Mouse (Mus musculus): Measurements from ENCODE around the gene Tmem214. TPM values are rescaled to one million over a fixed set of nuclear protein-coding genes. Genes with fewer than 3 reads are reported as not detected.
A peak's percentile ranks its signal among the peaks of the same experiment; 100 is the strongest.

Gene Tmem214
- polyA plus RNA-seq, 1 experiment, result 56.3 TPM

GRCm38 (mm10) chr5:30868981-30869380 lies 1.2 kb downstream of the Tmem214 start:
- H3K4me3 ChIP-seq (ENCODE audit: low read depth, low read length), result peak overlapping the region; percentile 34
- no peaks in the 10 kb centered on the region for H3K9me3 ChIP-seq (replicated peaks; ENCODE audit: control insufficient read depth, insufficient read depth, low read length, poor library complexity, severe bottlenecking)
- peaks cover 6% of the 10 kb centered on the region for H3K4me1 ChIP-seq (ENCODE audit: control insufficient read depth, insufficient read depth, low read length)
- no peak for TF ChIP-seq POLR2A (IDR thresholded peaks at IDR 0.05; ENCODE audit: insufficient read depth, low read length)
- TF ChIP-seq CTCF (IDR thresholded peaks at IDR 0.05; ENCODE audit: low read depth, low read length), result no peak
- no peak for TF ChIP-seq EP300 (IDR thresholded peaks at IDR 0.05; ENCODE audit: insufficient read depth, low read depth, low read length)
- peaks cover 20% of the 10 kb centered on the region for H3K36me3 ChIP-seq (ENCODE audit: control insufficient read depth, insufficient read depth, low read length, poor library complexity, severe bottlenecking)
- 0 out of 2 replicates have a peak overlapping the region, but pooled peaks have one; percentile 7 for H3K27ac ChIP-seq (ENCODE audit: insufficient read depth, low read length)
- H3K9ac ChIP-seq (ENCODE audit: low read depth, poor library complexity, severe bottlenecking), result peak overlapping the region; percentile 32
- no peaks in the 10 kb centered on the region for H3K27me3 ChIP-seq (ENCODE audit: control insufficient read depth, insufficient read depth, low read length, poor library complexity, severe bottlenecking)

GRCm38 (mm10) chr5:30869405-30870130 lies 1.8 kb downstream of the Tmem214 start:
- no peaks in the 10 kb centered on the region for H3K27me3 ChIP-seq (ENCODE audit: control insufficient read depth, insufficient read depth, low read length, poor library complexity, severe bottlenecking)

GRCm38 (mm10) chr5:30870131-30870406 lies 2.3 kb downstream of the Tmem214 start:
- H3K4me3 ChIP-seq (ENCODE audit: low read depth, low read length), result peak overlapping the region; percentile 90
- peak overlapping the region; percentile 84 for H3K9ac ChIP-seq (ENCODE audit: low read depth, poor library complexity, severe bottlenecking)
- H3K4me1 ChIP-seq (ENCODE audit: control insufficient read depth, insufficient read depth, low read length), result no peaks in the 10 kb centered on the region
- TF ChIP-seq EP300 (IDR thresholded peaks at IDR 0.05; ENCODE audit: insufficient read depth, low read depth, low read length), result no peak
- no peak for TF ChIP-seq CTCF (IDR thresholded peaks at IDR 0.05; ENCODE audit: low read depth, low read length)
- no peak for TF ChIP-seq POLR2A (IDR thresholded peaks at IDR 0.05; ENCODE audit: insufficient read depth, low read length)
- H3K9me3 ChIP-seq (replicated peaks; ENCODE audit: control insufficient read depth, insufficient read depth, low read length, poor library complexity, severe bottlenecking), result no peaks in the 10 kb centered on the region
- H3K27ac ChIP-seq (ENCODE audit: insufficient read depth, low read length), result no peak overlapping the region
- no peaks in the 10 kb centered on the region for H3K27me3 ChIP-seq (ENCODE audit: control insufficient read depth, insufficient read depth, low read length, poor library complexity, severe bottlenecking)
- peaks cover 27% of the 10 kb centered on the region for H3K36me3 ChIP-seq (ENCODE audit: control insufficient read depth, insufficient read depth, low read length, poor library complexity, severe bottlenecking)

More at GRCm38 (mm10) chr5:30869405-30870130, 1.8 kb downstream of the Tmem214 start:
- Histone ChIP-seq H3K9ac (ENCODE audit: low read depth, poor library complexity, severe bottlenecking) (peak overlapping the region; percentile 84), H3K9me3 (replicated peaks; ENCODE audit: control insufficient read depth, insufficient read depth, low read length, poor library complexity, severe bottlenecking) (no peaks in the 10 kb centered on the region), H3K4me3 (ENCODE audit: low read depth, low read length) (peak overlapping the region; percentile 90), H3K36me3 (ENCODE audit: control insufficient read depth, insufficient read depth, low read length, poor library complexity, severe bottlenecking) (peaks cover 22% of the 10 kb centered on the region), H3K4me1 (ENCODE audit: control insufficient read depth, insufficient read depth, low read length) (peaks cover under 1% of the 10 kb centered on the region), H3K27ac (ENCODE audit: insufficient read depth, low read length) (no peak overlapping the region)
- TF ChIP-seq CTCF (IDR thresholded peaks at IDR 0.05; ENCODE audit: low read depth, low read length) (no peak), POLR2A (IDR thresholded peaks at IDR 0.05; ENCODE audit: insufficient read depth, low read length) (peak; percentile 68), EP300 (IDR thresholded peaks at IDR 0.05; ENCODE audit: insufficient read depth, low read depth, low read length) (no peak)

GRCm38 (mm10) chr5:30872574-30872973 lies 4.8 kb downstream of the Tmem214 start:
- TF ChIP-seq POLR2A (IDR thresholded peaks at IDR 0.05; ENCODE audit: insufficient read depth, low read length), result no peak
- no peaks in the 10 kb centered on the region for H3K9me3 ChIP-seq (replicated peaks; ENCODE audit: control insufficient read depth, insufficient read depth, low read length, poor library complexity, severe bottlenecking)
- H3K9ac ChIP-seq (ENCODE audit: low read depth, poor library complexity, severe bottlenecking), result no peak overlapping the region

GRCm38 (mm10) chr5:30874365-30874764 lies 6.6 kb downstream of the Tmem214 start:
- no peak overlapping the region for H3K27ac ChIP-seq (ENCODE audit: insufficient read depth, low read length)
- no peaks in the 10 kb centered on the region for H3K9me3 ChIP-seq (replicated peaks; ENCODE audit: control insufficient read depth, insufficient read depth, low read length, poor library complexity, severe bottlenecking)
- H3K9ac ChIP-seq (ENCODE audit: low read depth, poor library complexity, severe bottlenecking), result no peak overlapping the region
- H3K4me1 ChIP-seq (ENCODE audit: control insufficient read depth, insufficient read depth, low read length), result no peaks in the 10 kb centered on the region
- peaks cover 28% of the 10 kb centered on the region for H3K36me3 ChIP-seq (ENCODE audit: control insufficient read depth, insufficient read depth, low read length, poor library complexity, severe bottlenecking)
- no peaks in the 10 kb centered on the region for H3K27me3 ChIP-seq (ENCODE audit: control insufficient read depth, insufficient read depth, low read length, poor library complexity, severe bottlenecking)
- H3K4me3 ChIP-seq (ENCODE audit: low read depth, low read length), result no peak overlapping the region
- TF ChIP-seq POLR2A (IDR thresholded peaks at IDR 0.05; ENCODE audit: insufficient read depth, low read length), result no peak
- TF ChIP-seq EP300 (IDR thresholded peaks at IDR 0.05; ENCODE audit: insufficient read depth, low read depth, low read length), result no peak
- TF ChIP-seq CTCF (IDR thresholded peaks at IDR 0.05; ENCODE audit: low read depth, low read length), result no peak

More at GRCm38 (mm10) chr5:30872574-30872973, 4.8 kb downstream of the Tmem214 start:
- H3K27me3 ChIP-seq (ENCODE audit: control insufficient read depth, insufficient read depth, low read length, poor library complexity, severe bottlenecking), result no peaks in the 10 kb centered on the region
- H3K36me3 ChIP-seq (ENCODE audit: control insufficient read depth, insufficient read depth, low read length, poor library complexity, severe bottlenecking), result peaks cover 28% of the 10 kb centered on the region
- no peak overlapping the region for H3K27ac ChIP-seq (ENCODE audit: insufficient read depth, low read length)
- no peak overlapping the region for H3K4me3 ChIP-seq (ENCODE audit: low read depth, low read length)
- H3K4me1 ChIP-seq (ENCODE audit: control insufficient read depth, insufficient read depth, low read length), result no peaks in the 10 kb centered on the region

GRCm38 (mm10) chr5:30878616-30879015 lies 10.8 kb downstream of the Tmem214 start:
- peaks cover 8% of the 10 kb centered on the region for H3K36me3 ChIP-seq (ENCODE audit: control insufficient read depth, insufficient read depth, low read length, poor library complexity, severe bottlenecking)
- no peak overlapping the region for H3K9ac ChIP-seq (ENCODE audit: low read depth, poor library complexity, severe bottlenecking)
- H3K27me3 ChIP-seq (ENCODE audit: control insufficient read depth, insufficient read depth, low read length, poor library complexity, severe bottlenecking), result no peaks in the 10 kb centered on the region
- H3K9me3 ChIP-seq (replicated peaks; ENCODE audit: control insufficient read depth, insufficient read depth, low read length, poor library complexity, severe bottlenecking), result no peaks in the 10 kb centered on the region
- H3K27ac ChIP-seq (ENCODE audit: insufficient read depth, low read length), result peak overlapping the region; percentile 58
- H3K4me1 ChIP-seq (ENCODE audit: control insufficient read depth, insufficient read depth, low read length), result no peaks in the 10 kb centered on the region
- no peak overlapping the region for H3K4me3 ChIP-seq (ENCODE audit: low read depth, low read length)
- TF ChIP-seq CTCF (IDR thresholded peaks at IDR 0.05; ENCODE audit: low read depth, low read length) (no peak), EP300 (IDR thresholded peaks at IDR 0.05; ENCODE audit: insufficient read depth, low read depth, low read length) (0 out of 2 replicates have a peak, but pooled peaks have one; percentile 14)
